Mouse (Mus musculus): Measurements from ENCODE around the gene Igsf9. TPM values are rescaled to one million over a fixed set of nuclear protein-coding genes. Genes with fewer than 3 reads are reported as not detected.

The Igsf9 gene
- polyA plus RNA-seq, 2 experiments from 2014 or later, result not detected

GRCm38 (mm10) chr1:172520576-172521440 lies 39.2 kb downstream of the Igsf9 start, which contains the start of gene Cfap45:
TSS of gene Cfap45 (plus strand) at chr1:172520801.
- peak; percentile 70 for ATAC-seq

GRCm38 (mm10) chr1:172522524-172522923 lies 40.9 kb downstream of the Igsf9 start:
- no peak for ATAC-seq

GRCm38 (mm10) chr1:172523699-172524101 lies 42.1 kb downstream of the Igsf9 start:
- no peak for ATAC-seq

DNA sequence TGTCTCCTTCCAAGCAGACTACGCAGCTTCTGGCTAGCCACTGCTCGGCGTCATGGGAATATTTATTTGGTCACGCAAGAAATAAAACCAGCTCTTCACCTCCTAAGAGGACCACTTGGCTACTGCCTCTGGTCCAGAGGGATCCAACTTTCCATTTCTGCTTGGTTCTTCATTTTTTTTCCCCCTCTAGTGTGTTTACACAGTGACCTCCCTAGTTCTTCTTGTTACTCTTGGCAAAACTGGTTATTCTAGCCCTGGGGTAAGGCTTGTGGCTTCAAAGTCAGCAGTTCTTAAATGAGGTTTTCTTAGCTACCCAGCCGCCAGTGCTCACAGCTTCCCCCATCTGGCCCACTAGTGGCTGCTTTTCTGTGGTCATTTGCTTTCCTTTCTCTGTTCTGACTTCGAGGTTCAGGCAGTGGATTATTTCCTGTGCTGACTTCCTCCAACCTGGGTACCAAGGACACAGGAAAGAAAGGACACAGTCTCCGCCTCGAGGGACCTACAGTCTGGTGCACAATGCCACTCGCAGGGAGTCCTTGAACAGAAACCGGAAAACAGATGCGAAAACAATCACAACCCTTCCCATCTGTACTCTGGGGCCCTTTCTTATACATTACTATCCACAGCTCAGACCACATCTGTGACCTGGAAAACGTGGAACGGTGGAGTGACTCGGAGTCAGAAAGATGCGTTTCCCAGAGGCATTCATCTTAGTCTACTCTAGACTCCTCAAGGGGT lies 43.6 kb downstream of the Igsf9 start:
- ATAC-seq, result peak; percentile 18

GRCm38 (mm10) chr1:172525971-172526370 lies 44.4 kb downstream of the Igsf9 start:
- ATAC-seq, result no peak

DNA sequence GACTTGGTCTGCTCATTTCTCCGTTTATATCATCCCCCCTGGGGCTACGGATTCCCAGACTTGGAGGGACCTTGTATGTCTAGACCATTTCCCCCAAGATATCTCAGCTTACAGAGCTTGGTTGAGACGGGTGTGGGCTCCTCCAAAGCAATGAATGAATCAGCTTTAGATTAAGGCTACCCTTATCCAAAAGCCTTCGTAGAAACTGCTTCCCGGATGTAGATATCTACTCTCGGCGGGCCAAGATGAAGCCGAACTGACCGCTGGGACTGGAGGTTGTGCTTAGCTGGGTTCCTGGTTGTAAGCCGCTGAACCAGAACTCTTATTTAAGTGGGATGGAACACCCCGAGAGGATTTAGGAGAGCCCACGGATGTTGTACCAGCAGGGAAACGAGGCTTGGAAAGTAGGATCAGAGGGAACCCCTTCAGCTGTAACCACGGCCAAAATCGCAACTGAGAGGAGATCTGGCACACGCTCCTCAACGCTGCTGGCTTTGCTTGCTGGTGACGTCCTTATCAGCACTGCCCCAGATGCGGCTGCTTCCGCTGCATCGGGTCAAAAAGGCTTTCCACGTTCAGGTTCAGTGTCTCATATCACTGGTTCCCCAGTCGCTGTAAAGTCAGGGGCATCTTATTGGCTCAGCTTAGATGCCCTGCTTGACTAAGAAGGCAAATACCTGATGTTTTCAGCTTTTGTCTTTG lies 44.9 kb downstream of the Igsf9 start:
- peak; percentile 38 for ATAC-seq

DNA sequence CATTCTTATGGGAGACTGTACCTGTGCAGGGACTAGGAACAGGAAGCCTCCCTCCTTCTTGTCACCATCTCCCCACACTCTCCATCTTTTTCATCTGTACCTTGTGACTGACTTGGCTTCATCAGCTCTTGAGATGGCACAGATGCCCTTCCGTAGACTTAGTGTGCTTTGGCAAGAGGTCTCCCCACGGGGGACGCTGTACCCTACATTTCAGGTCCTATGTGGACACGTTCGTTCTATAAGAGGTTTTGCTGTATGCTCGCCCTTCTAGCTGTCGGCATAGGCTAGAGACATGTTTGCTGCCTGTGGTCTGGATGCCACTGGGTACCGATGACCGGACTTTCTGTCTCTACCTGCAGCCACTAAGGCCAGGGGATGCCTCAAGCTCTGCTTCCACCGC lies 45.8 kb downstream of the Igsf9 start:
- no peak for ATAC-seq

- peak; percentile 60 for ATAC-seq
Observed at GRCm38 (mm10) chr1:172528701-172529100, 47.1 kb downstream of the Igsf9 start.

DNA sequence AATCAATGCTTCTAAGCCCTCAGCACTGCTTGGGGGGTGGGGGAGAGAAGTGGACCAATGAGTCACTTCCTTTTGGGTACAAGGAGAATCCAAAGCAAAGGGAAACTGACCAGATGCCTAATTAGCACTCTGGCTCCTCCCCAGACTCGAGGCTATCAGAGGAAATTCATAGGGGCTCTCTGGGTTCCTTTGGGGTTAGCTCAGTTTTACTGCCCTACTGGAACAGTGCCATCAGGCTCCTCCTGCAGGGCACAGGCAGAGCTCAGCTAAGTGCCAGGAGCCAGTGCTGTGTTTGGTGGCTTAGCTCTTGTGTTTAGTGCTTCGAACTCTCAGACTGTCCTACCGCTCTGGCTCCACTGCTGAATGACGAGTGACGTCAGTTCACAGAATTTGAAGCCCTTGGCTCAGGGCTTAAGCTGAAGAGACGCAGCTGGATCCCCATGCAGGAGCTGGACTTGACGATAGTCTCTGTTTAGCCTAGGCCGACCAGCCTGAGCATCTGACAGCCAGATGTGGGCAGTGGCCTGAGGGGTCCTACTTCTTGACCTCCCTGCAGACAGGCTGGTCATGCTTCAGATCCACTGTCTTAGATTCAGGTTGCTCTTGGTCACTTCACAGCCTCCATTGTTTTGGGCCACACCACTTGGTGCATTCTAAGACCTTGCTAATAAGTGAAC lies 49.1 kb downstream of the Igsf9 start:
- ATAC-seq, result no peak

DNA sequence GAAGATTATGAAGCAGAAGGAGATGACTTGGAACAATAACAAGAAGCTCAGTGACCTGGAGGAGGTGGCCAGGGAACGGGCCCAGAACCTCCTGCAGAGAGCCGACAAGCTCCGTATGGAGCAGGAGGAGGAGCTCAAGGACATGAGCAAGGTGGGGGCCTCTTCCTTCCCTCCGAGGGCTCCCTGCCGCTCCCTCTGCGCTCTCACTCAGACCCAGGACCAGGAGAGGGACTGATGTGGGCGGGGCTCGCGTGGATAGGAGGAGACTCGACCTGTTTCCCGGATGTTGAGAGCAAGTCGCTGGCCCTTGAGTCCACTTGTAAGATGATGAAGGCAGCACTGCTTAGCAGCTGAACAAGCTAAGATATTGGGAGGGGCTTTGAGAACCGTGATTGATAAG lies 51.0 kb downstream of the Igsf9 start:
- ATAC-seq, result no peak

DNA sequence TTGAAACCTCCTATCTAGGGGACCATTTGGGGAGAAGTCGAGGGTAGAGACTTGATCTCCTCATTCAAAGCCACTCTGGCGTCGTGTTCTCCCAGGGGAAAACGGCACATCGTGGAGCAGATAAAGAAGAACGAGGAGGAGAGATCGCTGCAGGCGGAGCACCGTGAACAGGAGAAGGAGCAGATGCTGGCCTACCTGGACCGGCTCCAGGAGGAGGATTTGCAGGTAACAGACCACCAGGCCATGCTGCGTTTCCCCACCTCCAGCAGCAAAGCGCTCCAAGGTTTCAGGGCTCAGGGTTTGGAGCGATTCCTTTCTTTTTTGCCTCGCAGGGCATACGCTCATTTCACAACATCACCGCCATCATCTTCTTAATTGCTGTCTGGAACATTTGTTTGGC lies 53.5 kb downstream of the Igsf9 start:
- no peak for ATAC-seq

DNA sequence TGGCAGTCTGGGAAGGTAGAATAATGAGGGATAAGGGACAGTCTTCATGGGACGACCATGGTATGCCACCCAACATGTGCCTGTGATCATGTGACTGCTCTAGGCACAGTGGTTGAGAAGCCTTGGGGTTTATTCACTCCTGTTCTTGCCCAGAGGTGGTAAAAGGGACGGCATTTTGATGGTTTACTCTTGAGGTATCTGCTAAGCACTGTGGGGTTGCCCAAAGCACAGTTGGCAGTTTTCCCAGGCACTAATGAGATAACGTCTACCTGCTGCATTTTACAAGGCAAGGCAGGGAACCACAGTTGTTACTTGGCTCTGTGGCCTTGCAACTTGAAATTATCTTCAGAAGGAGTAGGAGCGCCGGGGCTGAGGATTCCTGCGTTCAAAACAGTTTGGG lies 58.2 kb downstream of the Igsf9 start:
- ATAC-seq, result no peak

GRCm38 (mm10) chr1:172540283-172540820 lies 58.8 kb downstream of the Igsf9 start:
- no peak for ATAC-seq

GRCm38 (mm10) chr1:172546062-172546461 lies 64.5 kb downstream of the Igsf9 start:
- no peak for ATAC-seq

Other genes starting within 250 kb of the Igsf9 start
- not detected for gene Atp1a4, start 223.4 kb upstream of the Igsf9 start, polyA plus RNA-seq (2017; shearing (Covaris generic))
- gene Igsf8, start 220.1 kb upstream of the Igsf9 start, polyA plus RNA-seq (2017; shearing (Covaris generic)), result 1 to 10 TPM; 3.4 to 3.8 TPM
- under 1 TPM; 0.08 to 0.12 TPM for gene Atp1a2, start 183.7 kb upstream of the Igsf9 start, polyA plus RNA-seq (2017; shearing (Covaris generic))
- gene Kcnj9, start 152.5 kb upstream of the Igsf9 start, polyA plus RNA-seq (2017; shearing (Covaris generic)), result under 1 TPM in 1 of 2 experiments, not detected in 1; 0.08 TPM
- under 1 TPM in 1 of 2 experiments, not detected in 1; 0.15 TPM for gene Kcnj10, start 140.6 kb upstream of the Igsf9 start, polyA plus RNA-seq (2017; shearing (Covaris generic))
- 1 to 10 TPM; 5.6 to 7.3 TPM for gene Pigm, start 105.2 kb upstream of the Igsf9 start, polyA plus RNA-seq (2017; shearing (Covaris generic))
- gene Slamf9, start 6.4 kb upstream of the Igsf9 start, polyA plus RNA-seq (2017; shearing (Covaris generic)), result under 1 TPM in 1 of 2 experiments, not detected in 1; 0.25 TPM
- 100 to 1,000 TPM; 319 to 387 TPM for gene Tagln2, start 18.3 kb downstream of the Igsf9 start, polyA plus RNA-seq (2017; shearing (Covaris generic))
- under 1 TPM; 0.09 to 0.75 TPM for gene Cfap45, start 39.0 kb downstream of the Igsf9 start, polyA plus RNA-seq (2017; shearing (Covaris generic))
- gene Vsig8, start 74.2 kb downstream of the Igsf9 start, polyA plus RNA-seq (2017; shearing (Covaris generic)), result not detected
- under 1 TPM in 1 of 2 experiments, not detected in 1; 0.29 TPM for gene Slamf8, start 108.8 kb downstream of the Igsf9 start, polyA plus RNA-seq (2017; shearing (Covaris generic))
- not detected for gene Fcrl6, start 120.8 kb downstream of the Igsf9 start, polyA plus RNA-seq (2017; shearing (Covaris generic))
- gene Dusp23, start 151.2 kb downstream of the Igsf9 start, polyA plus RNA-seq (2017; shearing (Covaris generic)), result 1 to 10 TPM; 5.3 to 5.7 TPM
- not detected for gene Crp, start 216.3 kb downstream of the Igsf9 start, polyA plus RNA-seq (2017; shearing (Covaris generic))